Mouse (Mus musculus) liver, postnatal 0 days (tissue): Measurements from ENCODE around the gene Acbd7.

ENCODE experiments used
- CTCF ChIP-seq: sonication (generic); IDR thresholded peaks from 2 replicates; pipeline ENCODE4 v1.5.1; 2016; ENCODE audit warnings: antibody characterized with exemption, low read depth
- EP300 ChIP-seq: IDR thresholded peaks from 2 replicates; pipeline ENCODE4 v1.6.1; 2016; ENCODE audit warnings: antibody characterized with exemption, low read depth, mild to moderate bottlenecking

DNA sequence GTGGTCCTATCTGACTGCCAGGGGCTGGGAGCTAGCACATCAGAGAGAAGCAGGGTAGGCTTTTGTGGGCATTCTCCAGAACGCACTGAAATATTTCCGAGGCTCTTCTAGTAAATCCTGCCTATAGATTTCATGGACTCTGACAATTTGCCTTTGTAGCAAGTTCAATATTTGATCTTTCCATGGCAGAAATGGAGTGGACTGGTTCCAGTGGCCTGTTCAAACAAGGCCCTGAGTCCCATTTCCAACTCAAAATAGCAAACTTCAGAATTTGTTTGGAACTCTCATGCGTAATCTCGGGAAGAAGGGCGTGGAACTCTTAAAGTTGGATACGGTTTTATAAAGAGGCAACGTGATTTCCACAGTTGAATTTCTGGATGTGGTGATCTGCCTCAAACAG, 40.1 kb upstream of the Acbd7 start:
- TF ChIP-seq CTCF (no peak), EP300 (no peak)
